Mouse (Mus musculus): ENCODE data around the gene Fbxo7. TPM values are rescaled to one million over a fixed set of nuclear protein-coding genes. Genes with fewer than 3 reads are reported as not detected.
"Not testable (repeated sequence)": the region's sequence is repeated elsewhere in the genome, so short reads cannot be mapped to it uniquely, and the experiment has no call there.

The Fbxo7 gene
- polyA plus RNA-seq, 1 experiment from 2014 or later, result 16.5 TPM

- no peaks in the 10 kb centered on the region for H3K9me3 ChIP-seq
- DNase-seq (ENCODE audit: low spot score), result no peak
- WGBS, result 36% methylated on average over 5 of the region's 5 CpGs
These were observed 3.0 kb upstream of the Fbxo7 start for GRCm38 (mm10) chr10:86018813-86019212.

GRCm38 (mm10) chr10:86021408-86021748, 394 bp upstream of the Fbxo7 start:
- H3K4me3 ChIP-seq, result peak overlapping the region; percentile 88

More at GRCm38 (mm10) chr10:86018813-86019212, 3.0 kb upstream of the Fbxo7 start:
- H3K4me3 ChIP-seq, result no peak overlapping the region
- no peaks in the 10 kb centered on the region for H3K36me3 ChIP-seq
- H3K27me3 ChIP-seq (ENCODE audit: insufficient read depth, poor library complexity, severe bottlenecking), result no peaks in the 10 kb centered on the region
- H3K27ac ChIP-seq, result no peak overlapping the region
- H3K4me1 ChIP-seq (replicated peaks), result peaks cover 13% of the 10 kb centered on the region

GRCm38 (mm10) chr10:86022474-86022816, 673 bp downstream of the Fbxo7 start:
- Histone ChIP-seq H3K36me3 (peaks cover 6% of the 10 kb centered on the region), H3K9me3 (no peaks in the 10 kb centered on the region), H3K4me3 (peak overlapping the region; percentile 88), H3K27ac (peak overlapping the region; percentile 95), H3K4me1 (replicated peaks) (peaks cover 13% of the 10 kb centered on the region), H3K27me3 (ENCODE audit: insufficient read depth, poor library complexity, severe bottlenecking) (no peaks in the 10 kb centered on the region)
- 9% methylated on average over 6 of the region's 6 CpGs for WGBS
- no peak for DNase-seq (ENCODE audit: low spot score)

More at GRCm38 (mm10) chr10:86021408-86021748, 394 bp upstream of the Fbxo7 start:
- no peaks in the 10 kb centered on the region for H3K9me3 ChIP-seq
- H3K27me3 ChIP-seq (ENCODE audit: insufficient read depth, poor library complexity, severe bottlenecking), result no peaks in the 10 kb centered on the region
- peaks cover 13% of the 10 kb centered on the region for H3K4me1 ChIP-seq (replicated peaks)
- no peak for DNase-seq (ENCODE audit: low spot score)
- H3K27ac ChIP-seq, result peak overlapping the region; percentile 95
- 2% methylated on average over 3 of the region's 3 CpGs for WGBS
- H3K36me3 ChIP-seq, result peaks cover 6% of the 10 kb centered on the region

GRCm38 (mm10) chr10:86023149-86023548, 1.4 kb downstream of the Fbxo7 start:
- no peak for DNase-seq (ENCODE audit: low spot score)
- Histone ChIP-seq H3K36me3 (peaks cover 6% of the 10 kb centered on the region), H3K4me1 (replicated peaks) (peaks cover 13% of the 10 kb centered on the region), H3K27me3 (ENCODE audit: insufficient read depth, poor library complexity, severe bottlenecking) (no peaks in the 10 kb centered on the region), H3K27ac (no peak overlapping the region), H3K9me3 (no peaks in the 10 kb centered on the region), H3K4me3 (peak overlapping the region; percentile 88; the same call in 1 of the 2 replicates)

- WGBS, result 90% methylated on average over 2 of the region's 2 CpGs
- H3K9me3 ChIP-seq, result no peaks in the 10 kb centered on the region
- no peak for DNase-seq (ENCODE audit: low spot score)
- H3K36me3 ChIP-seq, result peaks cover 17% of the 10 kb centered on the region
- H3K4me3 ChIP-seq, result no peak overlapping the region
- peaks cover 13% of the 10 kb centered on the region for H3K4me1 ChIP-seq (replicated peaks)
- no peaks in the 10 kb centered on the region for H3K27me3 ChIP-seq (ENCODE audit: insufficient read depth, poor library complexity, severe bottlenecking)
- H3K27ac ChIP-seq, result no peak overlapping the region
These were observed 4.1 kb downstream of the Fbxo7 start for GRCm38 (mm10) chr10:86025906-86026305.

GRCm38 (mm10) chr10:86026354-86026753, 4.6 kb downstream of the Fbxo7 start:
- DNase-seq (ENCODE audit: low spot score), result no peak
- no peaks in the 10 kb centered on the region for H3K9me3 ChIP-seq
- no peak overlapping the region for H3K27ac ChIP-seq
- no peaks in the 10 kb centered on the region for H3K27me3 ChIP-seq (ENCODE audit: insufficient read depth, poor library complexity, severe bottlenecking)
- 91% methylated on average over 3 of the region's 3 CpGs for WGBS
- H3K36me3 ChIP-seq, result peaks cover 22% of the 10 kb centered on the region
- peaks cover 12% of the 10 kb centered on the region for H3K4me1 ChIP-seq (replicated peaks)
- H3K4me3 ChIP-seq, result no peak overlapping the region

- 85% methylated on average over 1 of the region's 1 CpGs for WGBS
- not testable (repeated sequence) for H3K27ac ChIP-seq; H3K27me3 ChIP-seq (ENCODE audit: insufficient read depth, poor library complexity, severe bottlenecking); H3K9me3 ChIP-seq; DNase-seq (ENCODE audit: low spot score); H3K4me3 ChIP-seq; H3K4me1 ChIP-seq (replicated peaks)
- peaks cover 22% of the 10 kb centered on the region for H3K36me3 ChIP-seq
These were observed 5.0 kb downstream of the Fbxo7 start for GRCm38 (mm10) chr10:86026807-86027206.

GRCm38 (mm10) chr10:86030743-86031142, 9.0 kb downstream of the Fbxo7 start:
- H3K4me1 ChIP-seq (replicated peaks), result no peaks in the 10 kb centered on the region
- H3K27ac ChIP-seq, result no peak overlapping the region
- no peaks in the 10 kb centered on the region for H3K27me3 ChIP-seq (ENCODE audit: insufficient read depth, poor library complexity, severe bottlenecking)
- H3K36me3 ChIP-seq, result peaks cover 22% of the 10 kb centered on the region
- 93% methylated on average over 7 of the region's 7 CpGs for WGBS
- no peaks in the 10 kb centered on the region for H3K9me3 ChIP-seq
- DNase-seq (ENCODE audit: low spot score), result no peak
- H3K4me3 ChIP-seq, result no peak overlapping the region

GRCm38 (mm10) chr10:86032517-86032916, 10.7 kb downstream of the Fbxo7 start:
- no peak overlapping the region for H3K4me3 ChIP-seq
- no peaks in the 10 kb centered on the region for H3K4me1 ChIP-seq (replicated peaks)
- H3K36me3 ChIP-seq, result peaks cover 28% of the 10 kb centered on the region
- no peak overlapping the region for H3K27ac ChIP-seq
- WGBS, result 82% methylated on average over 3 of the region's 3 CpGs
- DNase-seq (ENCODE audit: low spot score), result no peak
- no peaks in the 10 kb centered on the region for H3K9me3 ChIP-seq
- H3K27me3 ChIP-seq (ENCODE audit: insufficient read depth, poor library complexity, severe bottlenecking), result no peaks in the 10 kb centered on the region

GRCm38 (mm10) chr10:86034007-86034728, 12.4 kb downstream of the Fbxo7 start:
- Histone ChIP-seq H3K4me3 (no peak overlapping the region), H3K4me1 (replicated peaks) (no peaks in the 10 kb centered on the region), H3K27ac (no peak overlapping the region), H3K36me3 (peaks cover 34% of the 10 kb centered on the region), H3K9me3 (no peaks in the 10 kb centered on the region), H3K27me3 (ENCODE audit: insufficient read depth, poor library complexity, severe bottlenecking) (no peaks in the 10 kb centered on the region)
- 96% methylated on average over 2 of the region's 2 CpGs for WGBS
- DNase-seq (ENCODE audit: low spot score), result no peak

- Histone ChIP-seq H3K27ac (no peak overlapping the region), H3K9me3 (no peaks in the 10 kb centered on the region), H3K36me3 (peaks cover 26% of the 10 kb centered on the region), H3K4me3 (no peak overlapping the region), H3K27me3 (ENCODE audit: insufficient read depth, poor library complexity, severe bottlenecking) (no peaks in the 10 kb centered on the region), H3K4me1 (replicated peaks) (peaks cover 5% of the 10 kb centered on the region; the same call in 1 of the 2 replicates)
- WGBS, result 90% methylated on average over 4 of the region's 4 CpGs
- DNase-seq (ENCODE audit: low spot score), result no peak
These were observed 21.9 kb downstream of the Fbxo7 start for GRCm38 (mm10) chr10:86043651-86044050.

- peaks cover 23% of the 10 kb centered on the region for H3K36me3 ChIP-seq
- no peak for DNase-seq (ENCODE audit: low spot score)
- no peaks in the 10 kb centered on the region for H3K9me3 ChIP-seq
- 81% methylated on average over 8 of the region's 8 CpGs for WGBS
- H3K4me3 ChIP-seq, result no peak overlapping the region
- no peaks in the 10 kb centered on the region for H3K27me3 ChIP-seq (ENCODE audit: insufficient read depth, poor library complexity, severe bottlenecking)
- peaks cover 5% of the 10 kb centered on the region; the same call in 1 of the 2 replicates for H3K4me1 ChIP-seq (replicated peaks)
- H3K27ac ChIP-seq, result no peak overlapping the region
These were observed 22.3 kb downstream of the Fbxo7 start for GRCm38 (mm10) chr10:86044066-86044465.

GRCm38 (mm10) chr10:86046371-86046770, 24.6 kb downstream of the Fbxo7 start:
- 96% methylated on average over 1 of the region's 1 CpGs for WGBS
- no peaks in the 10 kb centered on the region for H3K9me3 ChIP-seq
- no peak for DNase-seq (ENCODE audit: low spot score)

More at GRCm38 (mm10) chr10:86046371-86046770, 24.6 kb downstream of the Fbxo7 start:
- Histone ChIP-seq H3K27me3 (ENCODE audit: insufficient read depth, poor library complexity, severe bottlenecking) (no peaks in the 10 kb centered on the region), H3K4me1 (replicated peaks) (peaks cover 8% of the 10 kb centered on the region; the same call in 1 of the 2 replicates), H3K36me3 (peaks cover 17% of the 10 kb centered on the region), H3K27ac (no peak overlapping the region), H3K4me3 (no peak overlapping the region)
